Mouse (Mus musculus) liver, postnatal 0 days (tissue): ENCODE data around the gene Cux1. TPM values are rescaled to one million over a fixed set of nuclear protein-coding genes. Genes with fewer than 3 reads are reported as not detected.
"Not testable (repeated sequence)": the region's sequence is repeated elsewhere in the genome, so short reads cannot be mapped to it uniquely, and the experiment has no call there.

ENCODE experiments used
- ATAC-seq: fragments of 200-750 bp; cut with Nextera tagmentation; 2 replicates; pipeline ENCODE4 v1.8.0; 2017; ENCODE audit warnings: mild to moderate bottlenecking, moderate library complexity
- DNase-seq: peaks from one replicate; pipeline ENCODE4 v3.0.0-alpha.2; 2016
- H3K27ac ChIP-seq: fragments of 300-500 bp; sonication (generic); 2 replicates; pipeline ENCODE4 v1.5.1; 2014; ENCODE audit warnings: antibody characterized with exemption, moderate library complexity, mild to moderate bottlenecking, low read depth
- H3K27me3 ChIP-seq: fragments of 300-500 bp; sonication (generic); 2 replicates; pipeline ENCODE4 v1.6.1; 2014; ENCODE audit warnings: low read length, control low read depth, mixed read lengths; ENCODE audit not compliant: insufficient read depth
- H3K36me3 ChIP-seq: fragments of 300-500 bp; sonication (generic); replicated peaks from 2 replicates; pipeline ENCODE4 v1.6.1; 2014; ENCODE audit warnings: mild to moderate bottlenecking, control low read depth, low read length, moderate library complexity, mixed read lengths; ENCODE audit not compliant: insufficient read depth
- H3K4me1 ChIP-seq: fragments of 300-500 bp; sonication (generic); 2 replicates; pipeline ENCODE4 v1.6.1; 2014; ENCODE audit warnings: antibody characterized with exemption, mild to moderate bottlenecking, control low read depth; ENCODE audit not compliant: insufficient read depth
- H3K4me2 ChIP-seq: fragments of 300-500 bp; sonication (generic); 2 replicates; pipeline ENCODE4 v1.6.1; 2014; ENCODE audit warnings: low read depth, mild to moderate bottlenecking, low read length, moderate library complexity, mixed read lengths
- H3K4me3 ChIP-seq: fragments of 300-500 bp; sonication (generic); 2 replicates; pipeline ENCODE4 v1.5.1; 2014; ENCODE audit warnings: low read depth, low read length
- H3K9ac ChIP-seq: fragments of 300-500 bp; sonication (generic); replicated peaks from 2 replicates; pipeline ENCODE4 v1.6.1; 2014; ENCODE audit warnings: mild to moderate bottlenecking, moderate library complexity
- H3K9me3 ChIP-seq: fragments of 300-500 bp; sonication (generic); 2 replicates; pipeline ENCODE4 v1.6.1; 2016; ENCODE audit warnings: mild to moderate bottlenecking, control low read depth, low read length, mixed read lengths
- CTCF ChIP-seq: sonication (generic); IDR thresholded peaks from 2 replicates; pipeline ENCODE4 v1.5.1; 2016; ENCODE audit warnings: antibody characterized with exemption, low read depth
- EP300 ChIP-seq: IDR thresholded peaks from 2 replicates; pipeline ENCODE4 v1.6.1; 2016; ENCODE audit warnings: antibody characterized with exemption, low read depth, mild to moderate bottlenecking
- WGBS: fragments of 180-500 bp; shearing (Covaris S2); extraction: QIAGEN DNeasy Blood & Tissue Kit; methylation state at CpG from one replicate; pipeline ENCODE4 v1.1.7; 2014; ENCODE audit not compliant: insufficient replicate concordance; 5-methylcytosine and 5-hydroxymethylcytosine counted together
- polyA plus RNA-seq: library from polyadenylated mRNA; unstranded; fragments of >200 nt; fragmentation: Nextera tagmentation; extraction: Ambion mirVana; gene quantifications from 2 replicates; pipeline ENCODE4 v1.2.1, GENCODE M21; 2015

Cux1 gene
- polyA plus RNA-seq, 1 experiment from 2014 or later = 10.7 TPM

- DNase-seq (no peak), ATAC-seq (no peak)
- 83% methylated on average over 6 of the region's 6 CpGs for WGBS
- Histone ChIP-seq H3K27me3 (no peaks in the 10 kb centered on the region), H3K36me3 (peaks cover 3% of the 10 kb centered on the region), H3K27ac (no peak overlapping the region), H3K4me2 (no peak overlapping the region), H3K9me3 (no peaks in the 10 kb centered on the region), H3K9ac (no peak overlapping the region), H3K4me3 (no peak overlapping the region), H3K4me1 (no peaks in the 10 kb centered on the region; the same call in 1 of the 2 replicates)
- TF ChIP-seq EP300 (no peak), CTCF (no peak)
Measured at GRCm38 (mm10) chr5:136479024-136479763, 88.1 kb downstream of the Cux1 start.

GRCm38 (mm10) chr5:136476272-136476671 lies 91.0 kb downstream of the Cux1 start:
- H3K36me3 ChIP-seq = 0 out of 2 replicates have a peak, but pooled peaks cover 3% of the 10 kb centered on the region
- H3K4me2 ChIP-seq = no peak overlapping the region
- peaks cover 3% of the 10 kb centered on the region; the same call in 1 of the 2 replicates for H3K4me1 ChIP-seq
- no peak for DNase-seq
- no peak overlapping the region for H3K4me3 ChIP-seq
- WGBS = 65% methylated on average over 3 of the region's 3 CpGs
- TF ChIP-seq CTCF (no peak), EP300 (no peak)
- no peak overlapping the region for H3K9ac ChIP-seq
- H3K27me3 ChIP-seq = no peaks in the 10 kb centered on the region
- no peak overlapping the region for H3K27ac ChIP-seq
- no peaks in the 10 kb centered on the region for H3K9me3 ChIP-seq
- no peak for ATAC-seq

GRCm38 (mm10) chr5:136475161-136475560 lies 92.1 kb downstream of the Cux1 start:
- Histone ChIP-seq H3K4me1 (peaks cover 3% of the 10 kb centered on the region; the same call in 1 of the 2 replicates), H3K9ac (no peak overlapping the region), H3K27me3 (no peaks in the 10 kb centered on the region), H3K9me3 (no peaks in the 10 kb centered on the region), H3K4me2 (no peak overlapping the region), H3K36me3 (0 out of 2 replicates have a peak, but pooled peaks cover 3% of the 10 kb centered on the region), H3K27ac (no peak overlapping the region), H3K4me3 (no peak overlapping the region)
- ATAC-seq = no peak
- TF ChIP-seq EP300 (no peak), CTCF (no peak)
- DNase-seq = no peak
- 78% methylated on average over 1 of the region's 1 CpGs for WGBS

- Histone ChIP-seq H3K9ac (no peak overlapping the region), H3K27me3 (no peaks in the 10 kb centered on the region), H3K27ac (no peak overlapping the region), H3K4me2 (no peak overlapping the region), H3K9me3 (no peaks in the 10 kb centered on the region), H3K4me3 (no peak overlapping the region), H3K4me1 (peaks cover 3% of the 10 kb centered on the region; the same call in 1 of the 2 replicates), H3K36me3 (0 out of 2 replicates have a peak, but pooled peaks cover 3% of the 10 kb centered on the region)
- WGBS = 81% methylated on average over 3 of the region's 3 CpGs
- ATAC-seq = no peak
- no peak for TF ChIP-seq EP300
- no peak for TF ChIP-seq CTCF
- DNase-seq = no peak
Measured at GRCm38 (mm10) chr5:136474086-136474485, 93.2 kb downstream of the Cux1 start.

- peak; percentile 38 for DNase-seq
- H3K27ac ChIP-seq = peak overlapping the region; percentile 72
- WGBS = 70% methylated on average over 6 of the region's 6 CpGs
- ATAC-seq = peak; percentile 88
- H3K9me3 ChIP-seq = no peaks in the 10 kb centered on the region
- no peaks in the 10 kb centered on the region for H3K27me3 ChIP-seq
- no peak overlapping the region for H3K4me2 ChIP-seq
- TF ChIP-seq EP300 = no peak
- no peak for TF ChIP-seq CTCF
- 0 out of 2 replicates have a peak, but pooled peaks cover 3% of the 10 kb centered on the region for H3K36me3 ChIP-seq
- peaks cover 5% of the 10 kb centered on the region for H3K4me1 ChIP-seq
- H3K9ac ChIP-seq = no peak overlapping the region
- H3K4me3 ChIP-seq = no peak overlapping the region
Measured at GRCm38 (mm10) chr5:136473337-136473736, 94.0 kb downstream of the Cux1 start.

GRCm38 (mm10) chr5:136472846-136473245 lies 94.4 kb downstream of the Cux1 start:
- 81% methylated on average over 6 of the region's 6 CpGs for WGBS
- TF ChIP-seq EP300 = no peak
- TF ChIP-seq CTCF = no peak
- Histone ChIP-seq H3K27ac (peak overlapping the region; percentile 72), H3K9ac (no peak overlapping the region), H3K27me3 (no peaks in the 10 kb centered on the region), H3K36me3 (0 out of 2 replicates have a peak, but pooled peaks cover 3% of the 10 kb centered on the region), H3K9me3 (no peaks in the 10 kb centered on the region), H3K4me1 (peaks cover 9% of the 10 kb centered on the region), H3K4me2 (no peak overlapping the region), H3K4me3 (no peak overlapping the region)
- DNase-seq = no peak
- ATAC-seq = no peak

DNA sequence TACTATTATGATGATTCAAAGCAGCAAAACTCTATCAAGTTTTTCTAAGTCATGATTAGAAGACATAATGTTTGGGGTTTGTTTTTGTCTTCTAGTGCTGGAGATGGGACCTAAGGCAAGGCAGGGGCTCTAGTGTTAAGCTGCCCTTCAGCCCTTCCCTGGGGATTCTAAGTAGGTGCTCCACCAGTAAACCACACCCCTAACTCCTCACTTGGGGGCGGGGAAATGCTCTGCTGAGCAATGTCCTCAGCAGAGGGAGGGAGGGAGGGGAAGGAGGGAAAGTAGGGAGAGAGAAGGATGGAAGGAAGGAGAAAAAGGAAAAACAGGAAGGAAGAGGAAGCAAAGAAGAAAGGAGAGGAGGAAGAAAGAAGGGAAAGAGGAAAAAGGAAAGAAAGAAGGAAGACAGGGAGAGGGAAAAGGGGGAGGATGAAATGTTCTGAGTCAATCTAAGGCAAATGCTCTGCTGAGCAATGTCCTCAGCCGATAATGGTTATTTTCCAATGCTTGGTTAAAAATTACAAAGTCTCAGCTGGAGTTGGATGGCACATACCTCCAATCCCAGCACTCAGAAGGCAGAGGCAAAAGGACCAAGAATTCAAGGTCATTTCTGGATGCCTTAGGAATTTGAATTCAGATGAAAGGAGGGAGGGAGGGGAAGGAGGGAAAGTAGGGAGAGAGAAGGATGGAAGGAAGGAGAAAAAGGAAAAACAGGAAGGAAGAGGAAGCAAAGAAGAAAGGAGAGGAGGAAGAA lies 96.1 kb downstream of the Cux1 start:
- peaks cover 15% of the 10 kb centered on the region for H3K4me1 ChIP-seq
- not testable (repeated sequence) for H3K4me3 ChIP-seq, DNase-seq, H3K36me3 ChIP-seq, H3K9me3 ChIP-seq, H3K9ac ChIP-seq, H3K27ac ChIP-seq, ATAC-seq, H3K4me2 ChIP-seq, H3K27me3 ChIP-seq
- WGBS = 41% methylated on average over 2 of the region's 2 CpGs
